Mouse (Mus musculus) thymus, adult 2 months (tissue): ENCODE data around the gene Dynlrb2.

Experiments
- CTCF ChIP-seq: fragments of 200-500 bp; IDR thresholded peaks from 2 replicates; pipeline ENCODE4 v1.5.1; 2012; ENCODE audit warnings: mild to moderate bottlenecking, control low read depth, low read length, moderate library complexity, borderline replicate concordance; ENCODE audit not compliant: control insufficient read depth, poor library complexity, insufficient read depth; ENCODE audit errors: extremely low read depth
- POLR2A ChIP-seq: fragments of 200-500 bp; IDR thresholded peaks from 2 replicates; pipeline ENCODE4 v1.6.1; 2012; ENCODE audit warnings: mild to moderate bottlenecking, low read length, control low read depth, moderate library complexity; ENCODE audit not compliant: control insufficient read depth, poor library complexity, insufficient read depth; ENCODE audit errors: extremely low read depth

DNA sequence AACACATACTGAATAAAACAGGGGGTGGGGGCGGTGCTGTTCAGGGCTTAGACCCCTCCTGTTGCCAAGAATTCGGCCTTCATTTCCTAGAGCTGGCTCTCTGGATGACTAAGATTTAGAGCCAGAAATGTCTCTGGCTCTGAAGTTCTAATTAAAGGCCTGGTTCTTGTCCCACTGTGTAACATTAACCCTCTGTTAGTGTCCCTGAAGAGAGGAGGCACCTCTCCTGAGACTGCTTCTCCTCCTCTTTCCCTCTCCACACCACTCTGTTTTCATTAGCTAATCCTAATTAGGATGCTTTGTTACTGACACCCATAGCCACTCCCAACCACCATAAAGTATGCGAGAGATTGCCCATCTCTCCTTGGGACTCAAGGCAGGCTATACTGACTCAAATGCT is 22.0 kb upstream of the Dynlrb2 start:
- TF ChIP-seq CTCF (no peak), POLR2A (no peak)
